Mouse (Mus musculus): ENCODE data around the gene Cxcl14. TPM values are rescaled to one million over a fixed set of nuclear protein-coding genes. Genes with fewer than 3 reads are reported as not detected.

Gene Cxcl14
- total RNA-seq, 1 experiment: 2.8 TPM

- no peaks in the 10 kb centered on the region for H3K36me3 ChIP-seq (ENCODE audit: control insufficient read depth, insufficient read depth, low read length, poor library complexity, severe bottlenecking)
- no peaks in the 10 kb centered on the region for H3K9me3 ChIP-seq (ENCODE audit: control insufficient read depth, insufficient read depth, low read depth, low read length)
- no peak overlapping the region for H3K27ac ChIP-seq (ENCODE audit: insufficient read depth, low read depth, low read length, poor library complexity, severe bottlenecking)
- 0 out of 4 replicates have a peak, but pooled peaks cover 0 to 1% of the 10 kb centered on the region in 2 experiments for H3K4me1 ChIP-seq (ENCODE audit: control insufficient read depth in 2 of 2, insufficient read depth in 2 of 2, low read length in 2 of 2, poor library complexity in 1 of 2)
- no peak for DNase-seq (ENCODE audit: low read depth, low spot score)
- no peak overlapping the region for H3K4me3 ChIP-seq (ENCODE audit: insufficient read depth in 1 of 2, low read depth in 1 of 2, low read length in 2 of 2, poor library complexity in 1 of 2, severe bottlenecking in 1 of 2)
- in situ Hi-C loops (cut with MboI; ENCODE audit: low sequenced_read_pairs in 2 of 2, unreplicated experiment in 2 of 2): loop anchor here in 1 of 2 experiments (25.0 kb wide), 1 partner anchor 142 kb away; the partner anchor contains the start of genes Gm3045 and Slc25a48
- no peak overlapping the region for H3K9ac ChIP-seq (ENCODE audit: insufficient read depth, low read depth, low read length, poor library complexity, severe bottlenecking)
- TF ChIP-seq MAFK (IDR thresholded peaks at IDR 0.05; ENCODE audit: insufficient read depth, low read depth, low read length) (no peak), ZC3H11A (IDR thresholded peaks at IDR 0.05; ENCODE audit: borderline replicate concordance, low read depth, low read length) (no peak), CHD2 (IDR thresholded peaks at IDR 0.05; ENCODE audit: low read depth, low read length) (no peak), ZNF384 (IDR thresholded peaks at IDR 0.05; ENCODE audit: low read depth, low read length) (no peak), HCFC1 (IDR thresholded peaks at IDR 0.05; ENCODE audit: borderline replicate concordance, insufficient read depth, low read length) (no peak)
Measured at GRCm38 (mm10) chr13:56294908-56295307, 1.4 kb downstream of the Cxcl14 start.

- no peak for TF ChIP-seq HCFC1 (IDR thresholded peaks at IDR 0.05; ENCODE audit: borderline replicate concordance, insufficient read depth, low read length)
- no peak for TF ChIP-seq MAFK (IDR thresholded peaks at IDR 0.05; ENCODE audit: insufficient read depth, low read depth, low read length)
- TF ChIP-seq ZC3H11A (IDR thresholded peaks at IDR 0.05; ENCODE audit: borderline replicate concordance, low read depth, low read length): no peak
- no peak for TF ChIP-seq ZNF384 (IDR thresholded peaks at IDR 0.05; ENCODE audit: low read depth, low read length)
- no peak for TF ChIP-seq CHD2 (IDR thresholded peaks at IDR 0.05; ENCODE audit: low read depth, low read length)
- no peaks in the 10 kb centered on the region for H3K9me3 ChIP-seq (ENCODE audit: control insufficient read depth, insufficient read depth, low read depth, low read length)
- peak; percentile 55 for DNase-seq (ENCODE audit: low read depth, low spot score)
- no peak overlapping the region for H3K4me3 ChIP-seq (ENCODE audit: insufficient read depth in 1 of 2, low read depth in 1 of 2, low read length in 2 of 2, poor library complexity in 1 of 2, severe bottlenecking in 1 of 2)
- in situ Hi-C loops (cut with MboI; ENCODE audit: low sequenced_read_pairs in 2 of 2, unreplicated experiment in 2 of 2): loop anchor here in 1 of 2 experiments (25.0 kb wide), 1 partner anchor 147 kb away; the partner anchor contains the start of genes Gm3045 and Slc25a48
- no peaks in the 10 kb centered on the region for H3K4me1 ChIP-seq (ENCODE audit: control insufficient read depth in 2 of 2, insufficient read depth in 2 of 2, low read length in 2 of 2, poor library complexity in 1 of 2)
- no peaks in the 10 kb centered on the region for H3K36me3 ChIP-seq (ENCODE audit: control insufficient read depth, insufficient read depth, low read length, poor library complexity, severe bottlenecking)
- no peak overlapping the region for H3K27ac ChIP-seq (ENCODE audit: insufficient read depth, low read depth, low read length, poor library complexity, severe bottlenecking)
- H3K9ac ChIP-seq (ENCODE audit: insufficient read depth, low read depth, low read length, poor library complexity, severe bottlenecking): no peak overlapping the region
Measured at GRCm38 (mm10) chr13:56289998-56290397, 6.4 kb downstream of the Cxcl14 start.

- Histone ChIP-seq H3K4me1 (ENCODE audit: control insufficient read depth in 2 of 2, insufficient read depth in 2 of 2, low read length in 2 of 2, poor library complexity in 1 of 2) (no peaks in the 10 kb centered on the region), H3K9ac (ENCODE audit: insufficient read depth, low read depth, low read length, poor library complexity, severe bottlenecking) (no peak overlapping the region), H3K4me3 (ENCODE audit: insufficient read depth in 1 of 2, low read depth in 1 of 2, low read length in 2 of 2, poor library complexity in 1 of 2, severe bottlenecking in 1 of 2) (0 out of 4 replicates have a peak overlapping the region, but pooled peaks of 1 of the 2 experiments have one; percentile 1), H3K36me3 (ENCODE audit: control insufficient read depth, insufficient read depth, low read length, poor library complexity, severe bottlenecking) (no peaks in the 10 kb centered on the region), H3K9me3 (ENCODE audit: control insufficient read depth, insufficient read depth, low read depth, low read length) (no peaks in the 10 kb centered on the region), H3K27ac (ENCODE audit: insufficient read depth, low read depth, low read length, poor library complexity, severe bottlenecking) (no peak overlapping the region)
- in situ Hi-C loops (cut with MboI; ENCODE audit: low sequenced_read_pairs in 2 of 2, unreplicated experiment in 2 of 2): loop anchor here in 1 of 2 experiments (25.0 kb wide), 1 partner anchor 148 kb away; the partner anchor contains the start of genes Gm3045 and Slc25a48
- no peak for TF ChIP-seq HCFC1 (IDR thresholded peaks at IDR 0.05; ENCODE audit: borderline replicate concordance, insufficient read depth, low read length)
- no peak for TF ChIP-seq CHD2 (IDR thresholded peaks at IDR 0.05; ENCODE audit: low read depth, low read length)
- no peak for TF ChIP-seq ZC3H11A (IDR thresholded peaks at IDR 0.05; ENCODE audit: borderline replicate concordance, low read depth, low read length)
- no peak for TF ChIP-seq ZNF384 (IDR thresholded peaks at IDR 0.05; ENCODE audit: low read depth, low read length)
- no peak for TF ChIP-seq MAFK (IDR thresholded peaks at IDR 0.05; ENCODE audit: insufficient read depth, low read depth, low read length)
- no peak for DNase-seq (ENCODE audit: low read depth, low spot score)
Measured at GRCm38 (mm10) chr13:56289261-56289660, 7.1 kb downstream of the Cxcl14 start.

- no peak overlapping the region for H3K4me3 ChIP-seq (ENCODE audit: insufficient read depth in 1 of 2, low read depth in 1 of 2, low read length in 2 of 2, poor library complexity in 1 of 2, severe bottlenecking in 1 of 2)
- H3K9me3 ChIP-seq (ENCODE audit: control insufficient read depth, insufficient read depth, low read depth, low read length): no peaks in the 10 kb centered on the region
- H3K9ac ChIP-seq (ENCODE audit: insufficient read depth, low read depth, low read length, poor library complexity, severe bottlenecking): no peak overlapping the region
- TF ChIP-seq ZNF384 (IDR thresholded peaks at IDR 0.05; ENCODE audit: low read depth, low read length) (no peak), ZC3H11A (IDR thresholded peaks at IDR 0.05; ENCODE audit: borderline replicate concordance, low read depth, low read length) (no peak), HCFC1 (IDR thresholded peaks at IDR 0.05; ENCODE audit: borderline replicate concordance, insufficient read depth, low read length) (no peak), CHD2 (IDR thresholded peaks at IDR 0.05; ENCODE audit: low read depth, low read length) (no peak), MAFK (IDR thresholded peaks at IDR 0.05; ENCODE audit: insufficient read depth, low read depth, low read length) (no peak)
- DNase-seq (ENCODE audit: low read depth, low spot score): no peak
- no peak overlapping the region for H3K27ac ChIP-seq (ENCODE audit: insufficient read depth, low read depth, low read length, poor library complexity, severe bottlenecking)
- no peaks in the 10 kb centered on the region for H3K36me3 ChIP-seq (ENCODE audit: control insufficient read depth, insufficient read depth, low read length, poor library complexity, severe bottlenecking)
- no peaks in the 10 kb centered on the region for H3K4me1 ChIP-seq (ENCODE audit: control insufficient read depth in 2 of 2, insufficient read depth in 2 of 2, low read length in 2 of 2, poor library complexity in 1 of 2)
- in situ Hi-C loops (cut with MboI; ENCODE audit: low sequenced_read_pairs in 2 of 2, unreplicated experiment in 2 of 2): loop anchor here in 1 of 2 experiments (25.0 kb wide), 1 partner anchor 149 kb away; the partner anchor contains the start of genes Gm3045 and Slc25a48
Measured at GRCm38 (mm10) chr13:56288601-56289000, 7.8 kb downstream of the Cxcl14 start.

All from ES-E14 (cell line).